Mouse (Mus musculus) megakaryocyte, adult 5-6 weeks (primary cell): Measurements from ENCODE around the gene Smok3a. TPM values are rescaled to one million over a fixed set of nuclear protein-coding genes. Genes with fewer than 3 reads are reported as not detected.

Source experiments
- total RNA-seq, 2 experiments: library from RNA; stranded (forward) in 1 of 2; stranded (reverse) in 1 of 2; fragments of 153-499, 151-499 nt in 1 of 2; fragments of 221-1000, 200-1000 nt in 1 of 2; gene quantifications; 2 replicates each; pipeline versions ENCODE4 v1.2.3 to v1.2.4; 2015 to 2017

The Smok3a gene
- total RNA-seq, 2 experiments from 2014 or later = not detected

Other genes starting within 250 kb of the Smok3a start
- gene Ppp1r35, start 242.4 kb upstream of the Smok3a start, total RNA-seq (2015) = 48.6 and 55.3 TPM in 2 replicates
- 34.1 and 40.1 TPM in 2 replicates for gene Ppp1r35, start 242.4 kb upstream of the Smok3a start, total RNA-seq (2017)
- 20.9 and 24.0 TPM in 2 replicates for gene Mepce, start 233.6 kb upstream of the Smok3a start, total RNA-seq (2015)
- gene Mepce, start 233.6 kb upstream of the Smok3a start, total RNA-seq (2017) = 16.2 and 22.8 TPM in 2 replicates
- gene Zcwpw1, start 233.5 kb upstream of the Smok3a start, total RNA-seq (2015) = 6.4 and 10.0 TPM in 2 replicates
- 16.1 and 18.1 TPM in 2 replicates for gene Zcwpw1, start 233.5 kb upstream of the Smok3a start, total RNA-seq (2017)
- 65.2 and 103 TPM in 2 replicates for gene Pilra, start 185.0 kb upstream of the Smok3a start, total RNA-seq (2015)
- 95.8 and 100 TPM in 2 replicates for gene Pilra, start 185.0 kb upstream of the Smok3a start, total RNA-seq (2017)
- gene Pilrb1, start 163.2 kb upstream of the Smok3a start, total RNA-seq (2015) = 94.9 and 109 TPM in 2 replicates
- gene Pilrb1, start 163.2 kb upstream of the Smok3a start, total RNA-seq (2017) = 82.8 and 86.5 TPM in 2 replicates
- gene Pilrb2, start 149.4 kb upstream of the Smok3a start, total RNA-seq (2015) = 106 and 132 TPM in 2 replicates
- gene Pilrb2, start 149.4 kb upstream of the Smok3a start, total RNA-seq (2017) = 62.6 and 73.1 TPM in 2 replicates
- not detected in 2 replicates for gene Cyp3a13, start 99.6 kb upstream of the Smok3a start, total RNA-seq (2015)
- gene Cyp3a13, start 99.6 kb upstream of the Smok3a start, total RNA-seq (2017) = not detected in 2 replicates
- gene Gjc3, start 58.2 kb upstream of the Smok3a start, total RNA-seq (2015) = not detected in 2 replicates
- gene Gjc3, start 58.2 kb upstream of the Smok3a start, total RNA-seq (2017) = not detected in 2 replicates
- not detected in 2 replicates for gene Azgp1, start 39.7 kb upstream of the Smok3a start, total RNA-seq (2015)
- gene Azgp1, start 39.7 kb upstream of the Smok3a start, total RNA-seq (2017) = not detected in 2 replicates
- not detected in 2 replicates for gene Smok3b, start 168 bp downstream of the Smok3a start, total RNA-seq (2015)
- gene Smok3b, start 168 bp downstream of the Smok3a start, total RNA-seq (2017) = not detected in 2 replicates
- gene Smok3c, start 31.9 kb downstream of the Smok3a start, total RNA-seq (2015) = not detected in 2 replicates
- not detected in 2 replicates for gene Smok3c, start 31.9 kb downstream of the Smok3a start, total RNA-seq (2017)
- gene Zkscan1, start 63.8 kb downstream of the Smok3a start, total RNA-seq (2015) = 16.1 TPM in 2 replicates
- 13.1 and 14.2 TPM in 2 replicates for gene Zkscan1, start 63.8 kb downstream of the Smok3a start, total RNA-seq (2017)
- gene Zscan21, start 95.6 kb downstream of the Smok3a start, total RNA-seq (2015) = 10.3 and 12.2 TPM in 2 replicates
- 7.2 and 7.7 TPM in 2 replicates for gene Zscan21, start 95.6 kb downstream of the Smok3a start, total RNA-seq (2017)
- 1.4 and 5.4 TPM in 2 replicates for gene Zfp113, start 134.5 kb downstream of the Smok3a start, total RNA-seq (2015)
- 2.0 and 3.5 TPM in 2 replicates for gene Zfp113, start 134.5 kb downstream of the Smok3a start, total RNA-seq (2017)
- 115 and 124 TPM in 2 replicates for gene Cops6, start 139.8 kb downstream of the Smok3a start, total RNA-seq (2015)
- gene Cops6, start 139.8 kb downstream of the Smok3a start, total RNA-seq (2017) = 34.7 and 37.8 TPM in 2 replicates
- gene Ap4m1, start 150.7 kb downstream of the Smok3a start, total RNA-seq (2015) = 11.3 and 11.7 TPM in 2 replicates
- 23.5 and 28.5 TPM in 2 replicates for gene Ap4m1, start 150.7 kb downstream of the Smok3a start, total RNA-seq (2017)
- gene Mcm7, start 151.2 kb downstream of the Smok3a start, total RNA-seq (2015) = 114 and 128 TPM in 2 replicates
- 184 and 191 TPM in 2 replicates for gene Mcm7, start 151.2 kb downstream of the Smok3a start, total RNA-seq (2017)
- gene Taf6, start 166.2 kb downstream of the Smok3a start, total RNA-seq (2015) = 23.4 and 25.6 TPM in 2 replicates
- gene Taf6, start 166.2 kb downstream of the Smok3a start, total RNA-seq (2017) = 28.5 and 41.1 TPM in 2 replicates
- 24.0 and 25.5 TPM in 2 replicates for gene Cnpy4, start 166.2 kb downstream of the Smok3a start, total RNA-seq (2015)
- 41.7 and 48.3 TPM in 2 replicates for gene Cnpy4, start 166.2 kb downstream of the Smok3a start, total RNA-seq (2017)
- gene Mblac1, start 173.1 kb downstream of the Smok3a start, total RNA-seq (2015) = 5.3 and 6.5 TPM in 2 replicates
- 4.6 and 5.8 TPM in 2 replicates for gene Mblac1, start 173.1 kb downstream of the Smok3a start, total RNA-seq (2017)
- 0.87 and 1.2 TPM in 2 replicates for gene Nxpe5, start 204.6 kb downstream of the Smok3a start, total RNA-seq (2015)
- 1.4 and 2.0 TPM in 2 replicates for gene Nxpe5, start 204.6 kb downstream of the Smok3a start, total RNA-seq (2017)
- gene Lamtor4, start 234.2 kb downstream of the Smok3a start, total RNA-seq (2015) = 187 and 189 TPM in 2 replicates
- gene Lamtor4, start 234.2 kb downstream of the Smok3a start, total RNA-seq (2017) = 97.6 and 122 TPM in 2 replicates
- 51.5 and 53.9 TPM in 2 replicates for gene BC037034, start 242.8 kb downstream of the Smok3a start, total RNA-seq (2015)
- gene BC037034, start 242.8 kb downstream of the Smok3a start, total RNA-seq (2017) = 49.2 and 54.9 TPM in 2 replicates